Mouse (Mus musculus) brown adipose tissue, adult 24 weeks (tissue): ENCODE data around the gene Rnf115. TPM values are rescaled to one million over a fixed set of nuclear protein-coding genes. Genes with fewer than 3 reads are reported as not detected.
"Not testable (repeated sequence)": the region's sequence is repeated elsewhere in the genome, so short reads cannot be mapped to it uniquely, and the experiment has no call there.

ENCODE experiments used
- H3K27ac ChIP-seq: fragments of 200-500 bp; replicated peaks from 2 replicates; pipeline ENCODE4 v1.5.1; 2012; ENCODE audit warnings: low read depth, mild to moderate bottlenecking, low read length
- H3K4me1 ChIP-seq: fragments of 200-500 bp; 2 replicates; pipeline ENCODE4 v1.6.1; 2012; ENCODE audit warnings: low read length, mixed read lengths; ENCODE audit not compliant: control insufficient read depth, insufficient read depth, insufficient read length
- H3K4me3 ChIP-seq: fragments of 200-500 bp; 2 replicates; pipeline ENCODE4 v1.5.1; 2012; ENCODE audit warnings: low read depth, mild to moderate bottlenecking, low read length, moderate library complexity; ENCODE audit not compliant: insufficient read depth
- polyA plus RNA-seq: library from polyadenylated mRNA; stranded (reverse); fragments of >200 nt; gene quantifications from 2 replicates; pipeline ENCODE4 v1.2.4, GENCODE M21; 2012; ENCODE audit not compliant: missing spikeins, insufficient read depth, insufficient read length

Rnf115 gene
- polyA plus RNA-seq = 23.6 and 25.6 TPM in 2 replicates

GRCm38 (mm10) chr3:96727343-96727827 lies at the start of gene Rnf115, which contains the start of gene Polr3c:
TSS of gene Rnf115 (plus strand) at chr3:96727664.
TSS of gene Polr3c (minus strand) at chr3:96727628.
- H3K27ac ChIP-seq = peak within 1 kb of the TSS; percentile 83
- peaks cover 9% of the 10 kb centered on the region for H3K4me1 ChIP-seq
- H3K4me3 ChIP-seq = peak within 1 kb of the TSS; percentile 92

- H3K4me1 ChIP-seq = no peaks in the 10 kb centered on the region
- H3K4me3 ChIP-seq = no peak overlapping the region
- no peak overlapping the region for H3K27ac ChIP-seq
Observed at GRCm38 (mm10) chr3:96678456-96678855, 49.0 kb upstream of the Rnf115 start.

GRCm38 (mm10) chr3:96679159-96679674 lies 48.2 kb upstream of the Rnf115 start:
- no peaks in the 10 kb centered on the region for H3K4me1 ChIP-seq
- H3K4me3 ChIP-seq = no peak overlapping the region
- H3K27ac ChIP-seq = no peak overlapping the region

GRCm38 (mm10) chr3:96680269-96680956 lies 47.1 kb upstream of the Rnf115 start:
- Histone ChIP-seq H3K27ac (no peak overlapping the region), H3K4me1 (no peaks in the 10 kb centered on the region), H3K4me3 (no peak overlapping the region)

- Histone ChIP-seq H3K27ac (no peak overlapping the region), H3K4me3 (no peak overlapping the region), H3K4me1 (no peaks in the 10 kb centered on the region)
Observed at GRCm38 (mm10) chr3:96683496-96683895, 44.0 kb upstream of the Rnf115 start.

GRCm38 (mm10) chr3:96684151-96684821 lies 43.2 kb upstream of the Rnf115 start:
- H3K27ac ChIP-seq = no peak overlapping the region
- no peak overlapping the region for H3K4me3 ChIP-seq
- no peaks in the 10 kb centered on the region for H3K4me1 ChIP-seq

GRCm38 (mm10) chr3:96684822-96685156 lies 42.7 kb upstream of the Rnf115 start:
- H3K4me3 ChIP-seq = 0 out of 2 replicates have a peak overlapping the region, but pooled peaks have one; percentile 23
- no peaks in the 10 kb centered on the region for H3K4me1 ChIP-seq
- no peak overlapping the region for H3K27ac ChIP-seq

- not testable (repeated sequence) for H3K4me3 ChIP-seq, H3K27ac ChIP-seq, H3K4me1 ChIP-seq
Observed at GRCm38 (mm10) chr3:96686057-96686456, 41.4 kb upstream of the Rnf115 start.

- H3K4me1 ChIP-seq = no peaks in the 10 kb centered on the region
- no peak overlapping the region for H3K27ac ChIP-seq
- no peak overlapping the region for H3K4me3 ChIP-seq
Observed at GRCm38 (mm10) chr3:96688854-96689253, 38.6 kb upstream of the Rnf115 start.

- H3K4me3 ChIP-seq = no peak overlapping the region
- H3K27ac ChIP-seq = no peak overlapping the region
- no peaks in the 10 kb centered on the region for H3K4me1 ChIP-seq
Observed at GRCm38 (mm10) chr3:96690298-96690697, 37.2 kb upstream of the Rnf115 start.

GRCm38 (mm10) chr3:96692506-96692905 lies 35.0 kb upstream of the Rnf115 start:
- no peaks in the 10 kb centered on the region for H3K4me1 ChIP-seq

GRCm38 (mm10) chr3:96693579-96693978 lies 33.9 kb upstream of the Rnf115 start:
- Histone ChIP-seq H3K4me1 (no peaks in the 10 kb centered on the region), H3K27ac (no peak overlapping the region), H3K4me3 (no peak overlapping the region)

More at GRCm38 (mm10) chr3:96692506-96692905, 35.0 kb upstream of the Rnf115 start:
- H3K4me3 ChIP-seq = no peak overlapping the region
- no peak overlapping the region for H3K27ac ChIP-seq

- peak within 1 kb of the TSS; percentile 61 for H3K27ac ChIP-seq
- no peaks in the 10 kb centered on the region for H3K4me1 ChIP-seq
- H3K4me3 ChIP-seq = peak within 1 kb of the TSS; percentile 95
Observed at GRCm38 (mm10) chr3:96696198-96696765, 31.2 kb upstream of the Rnf115 start, which contains the start of gene Pias3. TSS of gene Pias3 (plus strand) at chr3:96696384.

- Histone ChIP-seq H3K4me1 (no peaks in the 10 kb centered on the region), H3K4me3 (peak overlapping the region; percentile 95), H3K27ac (peak overlapping the region; percentile 61)
Observed at GRCm38 (mm10) chr3:96696766-96697732, 30.4 kb upstream of the Rnf115 start.
